Mouse (Mus musculus): ENCODE results near the gene Sdk1.

DNA sequence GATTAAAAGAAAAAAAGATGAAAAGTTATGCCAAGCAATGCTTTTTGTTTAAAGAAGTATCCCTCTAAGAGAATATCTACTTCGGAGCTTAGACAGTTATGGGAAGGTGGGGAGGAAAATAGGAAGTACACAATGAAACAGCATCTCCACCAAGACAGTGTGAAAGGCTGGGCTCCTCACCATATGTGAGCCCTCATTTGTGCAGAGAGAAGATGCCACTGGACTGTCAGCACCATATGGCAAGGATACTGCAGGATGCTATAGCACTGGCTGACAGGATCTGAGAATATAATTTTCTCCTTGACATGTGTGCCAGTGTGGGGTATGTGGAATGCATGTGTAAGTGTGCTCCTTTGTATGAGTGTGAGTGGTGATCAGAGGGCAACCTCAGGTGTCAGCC, 435.7 kb downstream of the Sdk1 start:
- TF ChIP-seq CHD2 (IDR thresholded peaks at IDR 0.05; ENCODE audit: low read depth, low read length) (no peak), HCFC1 (IDR thresholded peaks at IDR 0.05; ENCODE audit: borderline replicate concordance, insufficient read depth, low read length) (no peak), ZNF384 (IDR thresholded peaks at IDR 0.05; ENCODE audit: low read depth, low read length) (no peak), ZC3H11A (IDR thresholded peaks at IDR 0.05; ENCODE audit: borderline replicate concordance, low read depth, low read length) (no peak), MAFK (IDR thresholded peaks at IDR 0.05; ENCODE audit: insufficient read depth, low read depth, low read length) (no peak)
